Mouse (Mus musculus) skeletal muscle tissue, adult 2 months (tissue): Measurements from ENCODE around the gene Mrtfa.

Experiments used
- DNase-seq: peaks from one replicate; pipeline ENCODE4 v3.0.0-alpha.2; 2012; ENCODE audit warnings: low read depth, low spot score

Gene Mrtfa

GRCm38 (mm10) chr15:81190630-81191178 lies at the start of gene Mrtfa:
Gene Mrtfa, minus strand, starts transcription at chr15:81190757.
- DNase-seq = peak; percentile 100

DNA sequence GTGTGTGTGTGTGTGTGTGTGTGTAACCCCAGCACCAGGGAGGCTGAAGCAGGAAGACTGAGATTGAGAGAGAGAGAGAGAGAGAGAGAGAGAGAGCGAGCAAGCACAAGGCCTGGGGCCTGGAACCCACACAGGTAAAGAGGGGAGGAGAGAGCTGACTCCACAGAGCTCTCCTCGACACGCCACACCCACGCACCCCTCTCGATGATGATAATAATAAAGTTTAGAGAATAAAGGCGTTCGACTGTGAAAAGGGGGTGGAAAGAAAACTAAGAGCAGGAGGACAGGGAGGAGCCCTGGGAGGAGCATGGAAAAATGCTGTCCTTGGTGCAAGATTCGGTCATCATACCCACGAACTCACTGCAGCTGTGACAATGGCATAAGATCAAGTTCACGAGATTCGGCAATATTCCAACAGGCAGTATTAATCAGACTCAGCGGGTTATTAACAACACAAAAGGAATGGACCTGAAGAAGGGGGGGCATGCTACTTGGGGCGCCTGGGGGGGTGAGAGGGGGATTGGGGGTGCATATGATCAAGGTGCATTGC lies 49.3 kb upstream of the Mrtfa start:
- no peak for DNase-seq

DNA sequence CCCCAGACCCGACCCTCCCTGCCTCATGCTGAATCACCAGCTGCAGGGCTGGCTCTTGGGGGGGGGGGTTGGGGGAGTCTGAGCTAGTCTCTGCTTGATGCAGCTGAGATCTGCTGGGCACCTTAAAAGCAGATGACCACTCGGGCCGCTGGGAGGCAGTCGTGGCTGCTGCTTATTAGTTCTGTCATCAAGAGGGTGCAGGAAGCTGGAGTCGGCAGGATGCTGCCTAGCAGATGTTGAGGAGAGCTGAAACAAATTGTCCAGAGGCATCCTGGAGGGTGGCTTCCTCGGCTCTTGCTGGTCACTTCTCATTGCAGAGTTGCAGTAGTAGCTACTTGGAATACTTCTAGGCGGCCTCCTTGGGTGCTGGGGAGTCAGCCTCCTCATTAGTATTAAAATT lies 48.7 kb upstream of the Mrtfa start:
- no peak for DNase-seq

GRCm38 (mm10) chr15:81237471-81237870 lies 46.9 kb upstream of the Mrtfa start:
- no peak for DNase-seq

- no peak for DNase-seq
Observed at GRCm38 (mm10) chr15:81236062-81236461, 45.5 kb upstream of the Mrtfa start.

GRCm38 (mm10) chr15:81235086-81235920 lies 44.7 kb upstream of the Mrtfa start, which contains the start of gene Mchr1:
Gene Mchr1, plus strand, starts transcription at chr15:81235499.
- no peak for DNase-seq

- no peak for DNase-seq
Observed at GRCm38 (mm10) chr15:81231325-81231724, 40.8 kb upstream of the Mrtfa start.

- DNase-seq = no peak
Observed at GRCm38 (mm10) chr15:81229791-81230190, 39.2 kb upstream of the Mrtfa start.

GRCm38 (mm10) chr15:81228258-81228657 lies 37.7 kb upstream of the Mrtfa start:
- DNase-seq = no peak

GRCm38 (mm10) chr15:81227275-81227674 lies 36.7 kb upstream of the Mrtfa start:
- DNase-seq = no peak

GRCm38 (mm10) chr15:81226796-81227195 lies 36.2 kb upstream of the Mrtfa start:
- DNase-seq = peak; percentile 47

DNA sequence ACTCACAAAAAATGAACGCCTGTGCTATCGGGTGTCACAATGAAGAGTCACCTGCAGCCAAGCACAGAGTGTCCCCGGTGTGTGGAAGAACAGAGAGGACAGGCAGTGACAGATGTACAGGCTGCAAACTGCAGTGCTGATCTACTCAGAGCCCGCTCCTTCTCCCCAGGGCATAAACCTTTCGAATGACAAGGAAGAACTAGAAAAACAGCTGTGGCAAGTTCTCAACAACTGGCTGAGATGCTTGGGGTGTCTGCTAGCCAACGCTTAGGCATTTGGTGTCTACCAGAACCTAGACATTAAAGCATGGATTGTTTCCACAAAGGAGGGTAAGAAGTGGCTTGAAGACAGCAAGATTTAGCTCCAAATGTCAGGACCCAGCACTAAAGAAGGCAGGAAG lies 35.2 kb upstream of the Mrtfa start:
- DNase-seq = no peak

GRCm38 (mm10) chr15:81225016-81225415 lies 34.5 kb upstream of the Mrtfa start:
- no peak for DNase-seq

GRCm38 (mm10) chr15:81221446-81221845 lies 30.9 kb upstream of the Mrtfa start:
- peak; percentile 93 for DNase-seq

DNA sequence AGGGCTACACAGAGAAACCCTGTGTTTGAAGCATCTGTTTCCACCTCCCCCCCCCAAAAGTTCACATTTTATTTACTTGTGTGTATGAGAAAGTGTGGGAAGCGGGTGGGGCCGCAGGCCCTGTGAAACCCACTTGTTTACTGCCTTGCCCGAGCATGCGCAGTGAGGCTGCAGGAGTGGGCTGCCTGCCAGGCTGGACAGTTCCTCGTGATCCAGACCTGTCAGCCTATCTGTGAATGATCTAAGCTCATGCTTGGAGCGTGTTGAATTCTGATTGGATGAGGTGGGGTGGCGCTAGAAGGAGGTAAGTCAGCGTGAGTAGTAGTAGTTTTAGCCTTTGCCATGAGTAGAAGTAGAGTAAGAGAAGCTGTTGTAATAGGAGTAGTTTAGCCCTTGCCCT lies 29.5 kb upstream of the Mrtfa start:
- peak; percentile 43 for DNase-seq

DNA sequence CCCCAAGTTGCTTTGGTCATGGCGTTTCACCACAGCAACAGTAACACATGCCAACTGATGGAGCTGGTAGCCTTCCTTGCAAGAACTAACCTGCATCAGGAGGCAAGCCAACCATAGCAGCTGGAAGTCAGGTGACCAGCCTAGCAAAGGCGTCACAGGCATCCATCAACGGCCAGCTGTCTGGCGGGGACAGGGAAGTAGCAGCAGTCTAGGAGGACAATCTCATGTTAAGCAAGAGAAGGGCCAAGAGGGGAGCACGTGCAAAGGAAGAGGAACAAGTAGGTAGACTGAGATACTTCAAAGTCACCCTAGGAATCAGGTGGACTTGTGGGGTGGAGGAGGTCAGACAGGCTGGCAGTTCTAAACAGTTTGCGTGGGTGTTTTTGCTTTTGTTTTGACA lies 28.5 kb upstream of the Mrtfa start:
- DNase-seq = peak; percentile 67

DNA sequence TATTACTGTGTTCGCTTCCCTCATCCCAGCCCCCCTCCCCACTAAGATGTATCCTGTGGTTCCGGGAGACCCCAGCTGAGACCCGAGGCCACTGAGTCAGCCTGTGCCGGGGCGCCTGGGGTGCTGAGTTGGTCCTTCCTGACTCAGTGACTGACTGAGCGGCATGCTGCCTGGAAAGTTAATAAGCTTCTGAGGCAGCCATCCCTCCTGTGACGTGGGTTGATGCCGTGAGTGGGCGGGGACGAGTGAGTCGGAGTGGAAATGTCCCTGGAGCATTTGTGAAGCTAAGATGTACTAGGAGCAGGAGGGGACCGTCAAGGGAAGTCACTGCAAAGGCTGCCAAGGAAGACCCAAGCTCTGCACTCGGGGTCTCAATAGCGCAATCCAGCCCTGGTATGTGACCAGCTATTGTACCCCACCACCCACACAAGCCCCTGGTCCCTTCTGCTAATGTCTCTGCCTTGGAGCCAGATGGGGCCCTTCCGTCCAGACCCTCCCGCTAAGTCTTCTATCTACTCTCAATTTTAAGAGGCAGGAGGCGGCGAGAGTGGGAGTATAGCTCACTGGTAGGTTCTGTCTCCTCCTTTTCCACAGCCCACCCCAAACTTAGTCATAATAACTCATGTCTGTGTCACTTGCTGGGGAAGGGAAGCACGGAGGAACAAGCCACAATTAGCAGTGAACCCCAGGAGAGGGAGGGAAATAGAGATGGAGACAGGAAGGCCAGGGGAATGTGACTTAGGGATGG lies 26.5 kb upstream of the Mrtfa start:
- DNase-seq = no peak

GRCm38 (mm10) chr15:81212976-81213375 lies 22.4 kb upstream of the Mrtfa start:
- DNase-seq = peak; percentile 85

GRCm38 (mm10) chr15:81210496-81210895 lies 19.9 kb upstream of the Mrtfa start:
- no peak for DNase-seq

- no peak for DNase-seq
Observed at GRCm38 (mm10) chr15:81202462-81202861, 11.9 kb upstream of the Mrtfa start.

- peak; percentile 69 for DNase-seq
Observed at GRCm38 (mm10) chr15:81199372-81199959, 8.9 kb upstream of the Mrtfa start.

DNA sequence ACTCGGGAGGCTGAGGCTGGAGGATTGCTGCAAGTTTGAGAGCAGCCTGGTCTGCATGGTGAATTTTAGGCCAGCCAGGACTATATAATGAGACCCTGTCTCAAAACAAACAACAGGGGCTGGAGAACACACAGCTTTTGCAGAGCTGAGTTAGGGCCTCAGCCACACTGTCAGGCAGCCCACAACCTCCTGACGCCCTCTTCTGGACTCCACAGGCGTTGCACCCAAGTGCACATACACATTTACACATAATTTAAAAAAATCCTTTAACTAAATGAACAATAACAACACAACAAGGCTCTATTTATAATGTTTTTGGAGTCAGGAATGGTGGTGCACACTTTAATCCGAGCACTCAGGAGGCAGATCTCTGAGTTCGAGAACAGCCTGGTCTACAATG lies 7.9 kb upstream of the Mrtfa start:
- DNase-seq = no peak
